Mouse (Mus musculus): ENCODE measurements around the gene Ptpn22. TPM values are rescaled to one million over a fixed set of nuclear protein-coding genes. Genes with fewer than 3 reads are reported as not detected.

The Ptpn22 gene
- polyA plus RNA-seq, 1 experiment from 2014 or later = 0.70 TPM

GRCm38 (mm10) chr3:103864200-103864599 is 4.6 kb downstream of the Ptpn22 start:
- Histone ChIP-seq H3K9me3 (no peaks in the 10 kb centered on the region), H3K36me3 (no peaks in the 10 kb centered on the region), H3K4me3 (no peak overlapping the region), H3K27me3 (no peaks in the 10 kb centered on the region), H3K27ac (replicated peaks) (no peak overlapping the region), H3K4me2 (no peak overlapping the region), H3K4me1 (replicated peaks) (no peaks in the 10 kb centered on the region), H3K9ac (no peak overlapping the region)
- 89% methylated on average over 6 of the region's 6 CpGs for whole genome bisulfite sequencing
- no peak for ATAC-seq (ENCODE audit: low read depth)

- 91% methylated on average over 5 of the region's 5 CpGs for WGBS
These were observed 7.9 kb downstream of the Ptpn22 start for GRCm38 (mm10) chr3:103867424-103867971.

GRCm38 (mm10) chr3:103868008-103868407 is 8.4 kb downstream of the Ptpn22 start:
- H3K9ac ChIP-seq = no peak overlapping the region
- H3K4me1 ChIP-seq (replicated peaks) = no peaks in the 10 kb centered on the region
- no peaks in the 10 kb centered on the region for H3K9me3 ChIP-seq
- no peaks in the 10 kb centered on the region for H3K36me3 ChIP-seq
- WGBS = 86% methylated on average over 4 of the region's 4 CpGs
- H3K27me3 ChIP-seq = no peaks in the 10 kb centered on the region
- H3K4me3 ChIP-seq = no peak overlapping the region
- no peak overlapping the region for H3K27ac ChIP-seq (replicated peaks)
- no peak overlapping the region for H3K4me2 ChIP-seq
- ATAC-seq (ENCODE audit: low read depth) = no peak

More at GRCm38 (mm10) chr3:103867424-103867971, 7.9 kb downstream of the Ptpn22 start:
- Histone ChIP-seq H3K4me2 (no peak overlapping the region), H3K9me3 (no peaks in the 10 kb centered on the region), H3K9ac (no peak overlapping the region), H3K4me3 (no peak overlapping the region), H3K36me3 (no peaks in the 10 kb centered on the region), H3K27ac (replicated peaks) (no peak overlapping the region), H3K27me3 (no peaks in the 10 kb centered on the region), H3K4me1 (replicated peaks) (no peaks in the 10 kb centered on the region)
- no peak for ATAC-seq (ENCODE audit: low read depth)

GRCm38 (mm10) chr3:103872663-103873098 is 13.1 kb downstream of the Ptpn22 start:
- Histone ChIP-seq H3K4me1 (replicated peaks) (no peaks in the 10 kb centered on the region), H3K9me3 (no peaks in the 10 kb centered on the region), H3K27me3 (no peaks in the 10 kb centered on the region), H3K4me3 (no peak overlapping the region), H3K36me3 (no peaks in the 10 kb centered on the region), H3K4me2 (no peak overlapping the region), H3K9ac (no peak overlapping the region), H3K27ac (replicated peaks) (no peak overlapping the region)
- no peak for ATAC-seq (ENCODE audit: low read depth)
- WGBS = 73% methylated on average over 3 of the region's 3 CpGs

GRCm38 (mm10) chr3:103874329-103874728 is 14.7 kb downstream of the Ptpn22 start:
- ATAC-seq (ENCODE audit: low read depth) = no peak
- 76% methylated on average over 7 of the region's 7 CpGs for WGBS
- Histone ChIP-seq H3K9me3 (no peaks in the 10 kb centered on the region), H3K4me2 (no peak overlapping the region), H3K36me3 (no peaks in the 10 kb centered on the region), H3K27me3 (no peaks in the 10 kb centered on the region), H3K9ac (no peak overlapping the region), H3K27ac (replicated peaks) (no peak overlapping the region), H3K4me3 (no peak overlapping the region), H3K4me1 (replicated peaks) (no peaks in the 10 kb centered on the region)

- Histone ChIP-seq H3K4me1 (replicated peaks) (no peaks in the 10 kb centered on the region), H3K27ac (replicated peaks) (no peak overlapping the region)
- WGBS = 67% methylated on average over 11 of the region's 11 CpGs
These were observed 26.4 kb downstream of the Ptpn22 start for GRCm38 (mm10) chr3:103885946-103886345.

GRCm38 (mm10) chr3:103887581-103887980 is 28.0 kb downstream of the Ptpn22 start:
- ATAC-seq (ENCODE audit: low read depth) = no peak
- H3K36me3 ChIP-seq = no peaks in the 10 kb centered on the region
- H3K4me2 ChIP-seq = no peak overlapping the region
- no peaks in the 10 kb centered on the region for H3K4me1 ChIP-seq (replicated peaks)
- H3K4me3 ChIP-seq = no peak overlapping the region
- no peaks in the 10 kb centered on the region for H3K9me3 ChIP-seq
- H3K27me3 ChIP-seq = no peaks in the 10 kb centered on the region
- 34% methylated on average over 3 of the region's 3 CpGs for WGBS
- H3K9ac ChIP-seq = no peak overlapping the region
- no peak overlapping the region for H3K27ac ChIP-seq (replicated peaks)

More at GRCm38 (mm10) chr3:103885946-103886345, 26.4 kb downstream of the Ptpn22 start:
- H3K9me3 ChIP-seq = no peaks in the 10 kb centered on the region
- H3K27me3 ChIP-seq = no peaks in the 10 kb centered on the region
- ATAC-seq (ENCODE audit: low read depth) = no peak
- H3K4me3 ChIP-seq = no peak overlapping the region
- no peaks in the 10 kb centered on the region for H3K36me3 ChIP-seq
- no peak overlapping the region for H3K9ac ChIP-seq
- no peak overlapping the region for H3K4me2 ChIP-seq

GRCm38 (mm10) chr3:103893374-103893773 is 33.8 kb downstream of the Ptpn22 start:
- WGBS = 94% methylated on average over 3 of the region's 3 CpGs
- Histone ChIP-seq H3K4me3 (no peak overlapping the region), H3K27ac (replicated peaks) (no peak overlapping the region), H3K9ac (no peak overlapping the region), H3K9me3 (no peaks in the 10 kb centered on the region), H3K27me3 (no peaks in the 10 kb centered on the region), H3K4me2 (no peak overlapping the region), H3K4me1 (replicated peaks) (no peaks in the 10 kb centered on the region), H3K36me3 (no peaks in the 10 kb centered on the region)
- ATAC-seq (ENCODE audit: low read depth) = no peak

GRCm38 (mm10) chr3:103904705-103905104 is 45.1 kb downstream of the Ptpn22 start:
- Histone ChIP-seq H3K4me1 (replicated peaks) (no peaks in the 10 kb centered on the region), H3K4me2 (no peak overlapping the region), H3K4me3 (no peak overlapping the region), H3K27ac (replicated peaks) (no peak overlapping the region), H3K9ac (no peak overlapping the region), H3K27me3 (no peaks in the 10 kb centered on the region), H3K36me3 (no peaks in the 10 kb centered on the region), H3K9me3 (no peaks in the 10 kb centered on the region)
- ATAC-seq (ENCODE audit: low read depth) = no peak
- WGBS = 87% methylated on average over 1 of the region's 1 CpGs

- no peaks in the 10 kb centered on the region for H3K36me3 ChIP-seq
- no peak overlapping the region for H3K4me3 ChIP-seq
These were observed 47.9 kb downstream of the Ptpn22 start for GRCm38 (mm10) chr3:103907335-103908030.

GRCm38 (mm10) chr3:103908781-103909180 is 49.2 kb downstream of the Ptpn22 start:
- ATAC-seq (ENCODE audit: low read depth) = no peak
- Histone ChIP-seq H3K4me2 (no peak overlapping the region), H3K27me3 (no peaks in the 10 kb centered on the region), H3K9ac (no peak overlapping the region), H3K27ac (replicated peaks) (no peak overlapping the region), H3K36me3 (no peaks in the 10 kb centered on the region), H3K4me1 (replicated peaks) (0 out of 2 replicates have a peak, but pooled peaks cover 4% of the 10 kb centered on the region), H3K9me3 (no peaks in the 10 kb centered on the region), H3K4me3 (no peak overlapping the region)
- 72% methylated on average over 2 of the region's 2 CpGs for WGBS

More at GRCm38 (mm10) chr3:103907335-103908030, 47.9 kb downstream of the Ptpn22 start:
- no peak overlapping the region for H3K9ac ChIP-seq
- H3K9me3 ChIP-seq = no peaks in the 10 kb centered on the region
- H3K4me1 ChIP-seq (replicated peaks) = no peaks in the 10 kb centered on the region
- H3K27ac ChIP-seq (replicated peaks) = no peak overlapping the region
- no peaks in the 10 kb centered on the region for H3K27me3 ChIP-seq
- no peak overlapping the region for H3K4me2 ChIP-seq
- ATAC-seq (ENCODE audit: low read depth) = no peak
- WGBS = 78% methylated on average over 5 of the region's 5 CpGs

- Histone ChIP-seq H3K27ac (replicated peaks) (peak overlapping the region; percentile 86), H3K4me3 (peak overlapping the region; percentile 99), H3K36me3 (no peaks in the 10 kb centered on the region), H3K4me1 (replicated peaks) (peaks cover 25% of the 10 kb centered on the region), H3K9me3 (no peaks in the 10 kb centered on the region), H3K27me3 (no peaks in the 10 kb centered on the region), H3K9ac (peak overlapping the region; percentile 68), H3K4me2 (peak overlapping the region; percentile 69)
- ATAC-seq (ENCODE audit: low read depth) = peak; percentile 21
- WGBS = 3% methylated on average over 11 of the region's 11 CpGs
These were observed 53.9 kb downstream of the Ptpn22 start for GRCm38 (mm10) chr3:103913451-103913961.

Measured in neural tube, embryonic 13.5 days (tissue).